Mouse (Mus musculus) limb, embryonic 14.5 days (tissue): ENCODE data around the gene Olfr1390. TPM values are rescaled to one million over a fixed set of nuclear protein-coding genes. Genes with fewer than 3 reads are reported as not detected.
"Not testable (repeated sequence)": the region's sequence is repeated elsewhere in the genome, so short reads cannot be mapped to it uniquely, and the experiment has no call there.

Experiments
- ATAC-seq: fragments of 200-750 bp; cut with Nextera tagmentation; 2 replicates; pipeline ENCODE4 v1.8.0; 2017; ENCODE audit warnings: low read depth, moderate number of reproducible peaks, moderate TSS enrichment; ENCODE audit not compliant: low FRiP score
- DNase-seq: peaks from one replicate; pipeline ENCODE4 v3.0.0-alpha.2; 2015; ENCODE audit warnings: low spot score
- H3K27ac ChIP-seq: fragments of 300-500 bp; sonication (generic); replicated peaks from 2 replicates; pipeline ENCODE4 v1.5.1; 2014; ENCODE audit warnings: low read depth, mild to moderate bottlenecking, low read length, moderate library complexity, mixed read lengths
- H3K27me3 ChIP-seq: fragments of 300-500 bp; sonication (generic); 2 replicates; pipeline ENCODE4 v1.6.1; 2014; ENCODE audit warnings: low read length, mixed read lengths; ENCODE audit not compliant: control insufficient read depth, insufficient read depth
- H3K36me3 ChIP-seq: fragments of 300-500 bp; sonication (generic); 2 replicates; pipeline ENCODE4 v1.6.1; 2014; ENCODE audit warnings: mild to moderate bottlenecking, low read length, moderate library complexity, mixed read lengths; ENCODE audit not compliant: control insufficient read depth, insufficient read depth
- H3K4me1 ChIP-seq: fragments of 300-500 bp; sonication (generic); 2 replicates; pipeline ENCODE4 v1.6.1; 2014; ENCODE audit warnings: antibody characterized with exemption, low read length, mixed read lengths; ENCODE audit not compliant: control insufficient read depth, insufficient read depth
- H3K4me2 ChIP-seq: fragments of 300-500 bp; sonication (generic); replicated peaks from 2 replicates; pipeline ENCODE4 v1.6.1; 2014; ENCODE audit warnings: low read depth, mild to moderate bottlenecking, low read length, moderate library complexity; ENCODE audit not compliant: severe bottlenecking
- H3K4me3 ChIP-seq: fragments of 300-500 bp; sonication (generic); replicated peaks from 2 replicates; pipeline ENCODE4 v1.5.1; 2014; ENCODE audit warnings: low read length
- H3K9ac ChIP-seq: fragments of 300-500 bp; sonication (generic); 2 replicates; pipeline ENCODE4 v1.6.1; 2014; ENCODE audit warnings: mild to moderate bottlenecking, low read depth, low read length, moderate library complexity; ENCODE audit not compliant: severe bottlenecking
- H3K9me3 ChIP-seq: fragments of 300-500 bp; sonication (generic); 2 replicates; pipeline ENCODE4 v1.6.1; 2016; ENCODE audit warnings: low read length; ENCODE audit not compliant: control insufficient read depth
- POLR2A ChIP-seq: fragments of 200-500 bp; IDR thresholded peaks from 2 replicates; pipeline ENCODE4 v1.8.0; 2012; ENCODE audit warnings: inconsistent platforms, mild to moderate bottlenecking, moderate library complexity, borderline replicate concordance; ENCODE audit not compliant: insufficient read depth, insufficient read length; ENCODE audit errors: extremely low read depth
- WGBS: fragments of 180-500 bp; shearing (Covaris S2); extraction: QIAGEN DNeasy Blood & Tissue Kit; methylation state at CpG from one replicate; pipeline ENCODE4 v1.1.7; 2014; 5-methylcytosine and 5-hydroxymethylcytosine counted together
- polyA plus RNA-seq, 2 experiments: library from polyadenylated mRNA; depleted of rRNA in 1 of 2; stranded (reverse) in 1 of 2; unstranded in 1 of 2; fragments of >200 nt; fragmentation: Nextera tagmentation in 1 of 2; extraction: Ambion mirVana in 1 of 2; gene quantifications; 2 replicates each; pipeline versions ENCODE4 v1.2.1 to v1.2.3; 2012 to 2014

Gene Olfr1390
- polyA plus RNA-seq (2012; rRNA removed) (not detected in 2 replicates), polyA plus RNA-seq (2014; fragmentation: Nextera tagmentation; extraction: Ambion mirVana) (not detected in 2 replicates)

DNA sequence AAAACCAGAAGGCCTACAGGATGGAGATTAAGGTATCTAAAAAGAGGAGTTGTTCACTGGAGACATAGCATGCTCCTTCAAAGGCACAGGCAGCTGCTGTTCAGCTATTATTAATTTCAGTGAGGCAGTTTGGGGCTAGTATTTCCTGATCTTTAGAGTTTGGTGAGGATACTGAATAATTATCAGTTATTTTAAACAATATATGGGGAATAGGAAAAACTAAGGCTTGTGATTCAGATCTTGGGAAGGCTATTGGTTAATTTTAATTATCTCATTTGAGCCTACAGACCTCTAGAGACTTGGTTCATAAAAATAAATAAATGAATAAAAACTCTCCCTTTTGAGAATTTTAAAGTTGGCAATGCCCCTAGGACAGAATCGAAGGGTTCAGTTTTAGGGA lies at the start of gene Olfr1390:
Gene Olfr1390, plus strand, starts transcription at position 301 of the 400 bp plus-strand sequence.
- Histone ChIP-seq H3K4me3 (no peak within 1 kb of the TSS), H3K4me1 (no peaks in the 10 kb centered on the region), H3K4me2 (no peak within 1 kb of the TSS), H3K9me3 (no peaks in the 10 kb centered on the region), H3K27me3 (no peaks in the 10 kb centered on the region), H3K9ac (no peak within 1 kb of the TSS), H3K36me3 (no peaks in the 10 kb centered on the region), H3K27ac (no peak within 1 kb of the TSS)
- WGBS: 77% methylated on average over 1 of the region's 1 CpGs
- no peak for ATAC-seq
- DNase-seq: no peak
- TF ChIP-seq POLR2A: no peak

DNA sequence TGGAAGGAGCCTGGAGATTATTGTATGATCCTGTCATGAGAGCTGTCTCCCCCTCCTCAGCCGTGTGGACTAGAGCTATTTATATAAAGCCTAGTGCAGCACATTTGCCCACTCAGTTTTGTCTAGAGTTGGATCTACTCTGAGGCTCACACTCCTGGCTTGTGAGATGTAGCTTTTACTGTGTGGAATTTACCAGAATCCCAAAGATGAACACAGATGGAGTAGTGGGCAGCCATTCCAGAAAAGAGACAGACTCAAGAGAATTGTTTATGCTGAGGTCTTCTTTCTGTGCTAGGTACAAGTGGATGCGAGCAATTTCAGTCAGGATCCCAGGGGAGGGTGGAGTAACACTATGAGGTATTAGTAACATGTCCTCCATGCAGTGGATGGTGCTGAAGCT lies 47.7 kb upstream of the Olfr1390 start:
- DNase-seq (no peak), ATAC-seq (no peak)
- TF ChIP-seq POLR2A: no peak
- no peaks in the 10 kb centered on the region for H3K36me3 ChIP-seq
- no peaks in the 10 kb centered on the region for H3K9me3 ChIP-seq
- 74% methylated on average over 2 of the region's 2 CpGs for WGBS
- no peak overlapping the region for H3K27ac ChIP-seq
- H3K27me3 ChIP-seq: no peaks in the 10 kb centered on the region
- no peak overlapping the region for H3K4me2 ChIP-seq
- no peak overlapping the region for H3K9ac ChIP-seq
- no peak overlapping the region for H3K4me3 ChIP-seq
- H3K4me1 ChIP-seq: no peaks in the 10 kb centered on the region

DNA sequence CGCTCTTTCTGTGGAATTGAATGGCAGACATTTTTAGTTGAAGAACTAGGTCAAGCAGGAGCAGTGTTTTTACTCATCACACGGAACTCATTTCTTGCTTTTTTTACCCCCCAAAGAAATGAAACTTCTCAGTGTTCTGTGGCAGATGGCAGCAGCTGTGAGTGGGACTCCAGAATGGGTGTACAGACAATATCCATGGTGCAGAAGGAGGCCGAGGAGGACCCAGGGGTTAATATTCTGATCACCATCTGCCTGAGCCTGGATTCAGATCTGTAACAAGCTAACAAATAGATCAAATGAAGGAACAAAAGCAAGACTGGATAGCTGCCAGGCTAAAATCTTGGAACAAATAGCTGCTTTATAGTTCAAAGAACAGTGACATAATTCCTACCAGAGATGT lies 42.2 kb upstream of the Olfr1390 start:
- H3K36me3 ChIP-seq: no peaks in the 10 kb centered on the region
- ATAC-seq: no peak
- TF ChIP-seq POLR2A: no peak
- H3K4me1 ChIP-seq: no peaks in the 10 kb centered on the region
- H3K9me3 ChIP-seq: no peaks in the 10 kb centered on the region
- no peak for DNase-seq
- no peak overlapping the region for H3K27ac ChIP-seq
- H3K4me2 ChIP-seq: no peak overlapping the region
- H3K4me3 ChIP-seq: no peak overlapping the region
- no peaks in the 10 kb centered on the region for H3K27me3 ChIP-seq
- no peak overlapping the region for H3K9ac ChIP-seq
- WGBS: 79% methylated on average over 3 of the region's 3 CpGs

DNA sequence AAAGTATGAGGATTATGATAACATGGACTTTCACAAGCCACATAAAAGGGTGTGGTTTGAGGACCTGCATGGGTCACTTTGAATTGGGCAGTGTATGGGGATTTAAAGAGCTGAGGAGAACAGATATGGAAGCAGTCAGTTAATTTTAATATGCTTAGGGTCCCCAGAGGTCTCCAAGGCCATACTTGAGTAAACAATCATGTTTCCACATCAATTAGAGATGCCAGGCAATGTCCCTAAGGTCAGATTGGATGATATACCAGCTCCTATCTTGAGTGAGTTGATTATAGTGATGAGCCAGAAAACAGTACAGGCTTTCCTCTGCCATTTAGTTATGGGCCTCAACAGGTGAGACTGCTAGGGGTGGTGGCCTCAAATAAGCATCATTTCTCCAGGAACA lies 30.5 kb upstream of the Olfr1390 start, which contains the start of gene Olfr10:
Gene Olfr10, plus strand, starts transcription at position 301 of the 400 bp plus-strand sequence.
- no peak within 1 kb of the TSS for H3K4me2 ChIP-seq
- ATAC-seq (no peak), DNase-seq (no peak)
- no peak within 1 kb of the TSS for H3K4me3 ChIP-seq
- no peaks in the 10 kb centered on the region for H3K9me3 ChIP-seq
- H3K36me3 ChIP-seq: no peaks in the 10 kb centered on the region
- no peaks in the 10 kb centered on the region for H3K27me3 ChIP-seq
- H3K27ac ChIP-seq: no peak within 1 kb of the TSS
- no peak for TF ChIP-seq POLR2A
- H3K4me1 ChIP-seq: no peaks in the 10 kb centered on the region
- H3K9ac ChIP-seq: no peak within 1 kb of the TSS

DNA sequence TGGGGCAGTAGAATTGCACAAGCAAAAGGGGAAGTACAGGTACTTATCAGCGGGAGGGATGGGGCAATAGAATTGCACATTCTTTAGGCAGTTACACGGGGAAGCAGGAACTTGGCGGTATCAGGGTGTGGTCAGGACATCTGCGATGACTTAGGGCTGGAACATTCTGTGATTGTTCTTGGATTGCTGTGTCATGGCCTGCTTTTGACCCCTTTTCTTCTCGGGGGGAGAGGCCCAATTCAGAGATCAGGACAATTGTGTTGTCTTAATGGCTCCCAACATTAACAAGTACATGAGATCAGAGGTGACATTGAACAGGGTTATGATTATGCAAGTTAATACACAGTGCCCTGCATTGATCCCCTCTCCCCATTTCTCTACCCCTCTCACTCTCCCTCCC lies 26.4 kb upstream of the Olfr1390 start:
- ATAC-seq, H3K4me1 ChIP-seq, H3K9ac ChIP-seq, H3K27ac ChIP-seq, H3K4me3 ChIP-seq, H3K9me3 ChIP-seq, H3K36me3 ChIP-seq, H3K27me3 ChIP-seq, H3K4me2 ChIP-seq, DNase-seq: not testable (repeated sequence)
- WGBS: 85% methylated on average over 5 of the region's 5 CpGs

DNA sequence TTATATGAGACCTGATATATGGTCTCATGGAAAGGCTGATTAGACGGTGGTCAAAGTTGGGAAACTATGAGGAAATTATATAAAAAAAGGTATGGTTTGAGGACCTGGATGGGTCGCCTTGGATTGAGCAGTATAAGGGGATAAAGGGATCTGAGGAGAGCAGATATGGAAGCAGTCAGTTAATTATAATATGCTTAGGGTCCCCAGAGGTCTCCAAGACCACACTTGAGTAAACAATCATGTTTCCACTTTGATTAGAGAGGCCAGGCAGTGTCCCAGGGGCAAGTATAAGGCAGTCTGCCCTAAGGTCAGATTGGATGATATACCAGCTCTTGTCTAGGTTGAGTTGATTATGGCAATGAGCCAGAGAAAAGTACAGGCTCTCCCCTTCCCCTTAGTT lies 12.5 kb upstream of the Olfr1390 start, which contains the start of gene Olfr1391:
Gene Olfr1391, plus strand, starts transcription at position 301 of the 400 bp plus-strand sequence.
- 76% methylated on average over 2 of the region's 2 CpGs for WGBS
- Histone ChIP-seq H3K9me3 (no peaks in the 10 kb centered on the region), H3K4me1 (no peaks in the 10 kb centered on the region), H3K27me3 (no peaks in the 10 kb centered on the region), H3K4me3 (no peak within 1 kb of the TSS), H3K27ac (no peak within 1 kb of the TSS), H3K9ac (no peak within 1 kb of the TSS), H3K36me3 (no peaks in the 10 kb centered on the region), H3K4me2 (no peak within 1 kb of the TSS)
- no peak for ATAC-seq
- TF ChIP-seq POLR2A: no peak
- DNase-seq: no peak
